10 mouse cellular contexts compared by ENCODE assay signal in genomic region chr3:78698936-78699335, GRCm38 (mm10).
DNase-seq lines count a peak whose midpoint lies in the region; ATAC-seq and TF ChIP-seq lines count a peak whose summit lies in the region.
"Had no signal": no experiment of that assay in that cellular context is flagged by ENCODE, and none has a peak within 500 bp of the region (broad histone marks: within the 10 kb centered on the region; RNA-seq: fewer than 3 reads in every experiment).

No protein-coding gene starts in this region.

- no peaks in the 10 kb centered on the region for H3K36me3 ChIP-seq in lung, embryonic 14.5 days (ENCODE audit: insufficient read depth)
- H3K36me3 ChIP-seq: embryonic facial prominence, embryonic 15.5 days had no signal

- H3K9ac ChIP-seq in lung, embryonic 14.5 days = no peak overlapping the region
- H3K9ac ChIP-seq: embryonic facial prominence, embryonic 15.5 days had no signal

- no peak for TF ChIP-seq CTCF in lung, embryonic 14.5 days (IDR thresholded peaks at IDR 0.05; ENCODE audit: low read depth)

- no peak overlapping the region for H3K27ac ChIP-seq in lung, embryonic 14.5 days (ENCODE audit: low read depth)
- H3K27ac ChIP-seq: embryonic facial prominence, embryonic 15.5 days had no signal

- H3K4me2 ChIP-seq in lung, embryonic 14.5 days = no peak overlapping the region
- H3K4me2 ChIP-seq: embryonic facial prominence, embryonic 15.5 days had no signal

- WGBS in lung, embryonic 14.5 days = 21% methylated on average over 5 of the region's 5 CpGs

- H3K4me3 ChIP-seq in lung, embryonic 14.5 days (ENCODE audit: low read depth, low read length) = no peak overlapping the region
- H3K4me3 ChIP-seq: embryonic facial prominence, embryonic 15.5 days had no signal

- no peaks in the 10 kb centered on the region for H3K27me3 ChIP-seq in lung, embryonic 14.5 days (ENCODE audit: insufficient read depth, low read length)
- H3K27me3 ChIP-seq: embryonic facial prominence, embryonic 15.5 days had no signal

- ATAC-seq in lung, embryonic 14.5 days (ENCODE audit: insufficient read depth) = peak; percentile 56; the same call in 1 of the 2 replicates
- no peak for ATAC-seq in megakaryocyte progenitor cell, adult 5-6 weeks (replicated peaks; ENCODE audit: poor library complexity)

- no peaks in the 10 kb centered on the region for H3K9me3 ChIP-seq in lung, embryonic 14.5 days (ENCODE audit: low read depth, low read length)
- H3K9me3 ChIP-seq: embryonic facial prominence, embryonic 15.5 days had no signal

- peak; percentile 13 for DNase-seq in gastrocnemius, postnatal 10 days
- DNase-seq in gastrocnemius, adult 8-10 months (ENCODE audit: low spot score in 2 of 2) = no peak
- peak; percentile 56 for DNase-seq in lung, embryonic 14.5 days
- no peak for DNase-seq in lung, postnatal 36 days
- DNase-seq in layer of hippocampus, postnatal 14 days (ENCODE audit: low spot score in 2 of 2) = peak; percentile 8 to 15
- DNase-seq in right cerebral cortex, postnatal 4 days = peak; percentile 10
- DNase-seq in spleen, postnatal 4 days (ENCODE audit: low spot score in 2 of 2) = no peak
- DNase-seq: lung, adult 18-20 months had no signal

- H3K4me1 ChIP-seq in lung, embryonic 14.5 days (ENCODE audit: insufficient read depth) = no peaks in the 10 kb centered on the region
- H3K4me1 ChIP-seq: embryonic facial prominence, embryonic 15.5 days had no signal

Comparison
In these comparisons a context has a peak if more than half of its experiments do, and no peak if none do; other contexts are left out.
1. DNase-seq: peak in gastrocnemius, postnatal 10 days (single experiment), lung, embryonic 14.5 days (single experiment), layer of hippocampus, postnatal 14 days (2 of 2) and right cerebral cortex, postnatal 4 days (single experiment); none in gastrocnemius, adult 8-10 months (0 of 2), lung, postnatal 36 days (single experiment) and spleen, postnatal 4 days (0 of 2).